Mouse (Mus musculus) E14TG2a.4 (cell line): ENCODE measurements around the gene Zfr2.

Source experiments
- CTCF ChIP-seq: conservative IDR thresholded peaks from 2 replicates; pipeline ENCODE4 v1.5.1; 2014; ENCODE audit warnings: low read length
- NANOG ChIP-seq: IDR thresholded peaks from 2 replicates; pipeline ENCODE4 v1.6.1; 2014; ENCODE audit warnings: borderline replicate concordance, low read length, mixed read lengths
- POU5F1 ChIP-seq: IDR thresholded peaks from 2 replicates; pipeline ENCODE4 v1.6.1; 2014; ENCODE audit warnings: low read length, borderline replicate concordance

DNA sequence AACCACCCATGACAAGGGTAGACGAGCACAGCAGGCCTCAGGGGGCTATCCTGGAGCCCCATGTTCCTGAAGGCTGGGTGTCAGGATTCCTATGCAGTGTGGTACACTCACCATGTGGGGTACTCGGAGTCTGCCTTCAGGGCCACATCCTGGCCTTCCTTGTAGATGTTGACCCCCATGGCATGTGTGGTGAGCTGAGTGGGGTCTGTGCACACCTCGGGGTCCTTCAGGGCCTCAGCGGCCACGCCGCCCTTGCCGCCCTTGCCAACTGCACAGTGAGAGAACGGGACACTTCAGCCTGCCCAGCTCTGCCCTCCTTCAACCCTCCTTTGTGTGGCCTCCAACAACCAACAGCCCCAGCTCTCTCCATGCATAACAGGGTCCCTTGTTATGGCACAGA lies 32.6 kb downstream of the Zfr2 start:
- TF ChIP-seq CTCF (no peak), NANOG (no peak), POU5F1 (no peak)
